Comparison of ENCODE assay signal across 25 mouse cellular contexts in genomic region chr16:70214800-70215199, GRCm38 (mm10).
A peak's percentile ranks its signal among the peaks of the same experiment; 100 is the strongest.
DNase-seq lines count a peak whose midpoint lies in the region; ATAC-seq and TF ChIP-seq lines count a peak whose summit lies in the region.
"Had no signal": no experiment of that assay in that cellular context is flagged by ENCODE, and none has a peak within 500 bp of the region (broad histone marks: within the 10 kb centered on the region; RNA-seq: fewer than 3 reads in every experiment).

No protein-coding gene starts in this region.

- H3K36me3 ChIP-seq in intestine, embryonic 14.5 days (ENCODE audit: control insufficient read depth, insufficient read depth, low read length), result no peaks in the 10 kb centered on the region
- no peaks in the 10 kb centered on the region for H3K36me3 ChIP-seq in limb, embryonic 10.5 days
- H3K36me3 ChIP-seq in limb, embryonic 14.5 days (ENCODE audit: control insufficient read depth, insufficient read depth, low read length), result no peaks in the 10 kb centered on the region
- H3K36me3 ChIP-seq: embryonic facial prominence, embryonic 15.5 days; heart, embryonic 13.5 days; hindbrain, embryonic 12.5 days had no signal

- no peak overlapping the region for H3K9ac ChIP-seq in intestine, embryonic 14.5 days (ENCODE audit: low read length)
- no peak overlapping the region for H3K9ac ChIP-seq in limb, embryonic 14.5 days (ENCODE audit: low read depth, low read length, severe bottlenecking)
- H3K9ac ChIP-seq: embryonic facial prominence, embryonic 15.5 days; heart, embryonic 13.5 days; hindbrain, embryonic 12.5 days had no signal

- no peak overlapping the region for H3K4me3 ChIP-seq in intestine, embryonic 14.5 days (ENCODE audit: low read depth, low read length)
- H3K4me3 ChIP-seq in limb, embryonic 10.5 days, result no peak overlapping the region
- no peak overlapping the region for H3K4me3 ChIP-seq in limb, embryonic 14.5 days (replicated peaks; ENCODE audit: low read length)
- H3K4me3 ChIP-seq: embryonic facial prominence, embryonic 15.5 days; erythroblast, embryonic 14.5 days; gastrocnemius, adult 2 months; heart, embryonic 13.5 days; hindbrain, embryonic 12.5 days had no signal

- DNase-seq in embryo, embryonic 9.5 days (ENCODE audit: extremely low spot score), result peak; percentile 14
- no peak for DNase-seq in embryo, embryonic 10 days (ENCODE audit: low spot score)
- no peak for DNase-seq in intestine, embryonic 14.5 days (ENCODE audit: low spot score)
- no peak for DNase-seq in limb, embryonic 10.5 days (ENCODE audit: low spot score)
- peak; percentile 30 for DNase-seq in limb, embryonic 14.5 days (ENCODE audit: low spot score)
- DNase-seq in lung, postnatal 4 days, result no peak
- no peak for DNase-seq in left cerebral cortex, postnatal 14 days (ENCODE audit: low spot score in 2 of 2)
- DNase-seq in B cell, adult 2 months, result no peak
- DNase-seq: adrenal gland, postnatal 25 days; cerebellum, adult 2 months; cerebellum, postnatal 10 days; gastrocnemius, adult 2 months; gastrocnemius, postnatal 36 days; heart, adult 11 months; heart, postnatal 36 days; kidney, adult 11 months had no signal

- 9% methylated on average over 4 of the region's 4 CpGs for WGBS in intestine, embryonic 14.5 days
- 6% methylated on average over 4 of the region's 4 CpGs for WGBS in limb, embryonic 10.5 days
- WGBS in limb, embryonic 14.5 days, result 4% methylated on average over 4 of the region's 4 CpGs

- no peak for TF ChIP-seq POLR2A in limb, embryonic 14.5 days (IDR thresholded peaks at IDR 0.05; ENCODE audit: borderline replicate concordance, extremely low read depth, insufficient read depth, insufficient read length)

- no peaks in the 10 kb centered on the region for H3K27me3 ChIP-seq in intestine, embryonic 14.5 days (replicated peaks; ENCODE audit: control insufficient read depth, insufficient read depth, low read length)
- H3K27me3 ChIP-seq in limb, embryonic 10.5 days (ENCODE audit: low read depth, poor library complexity, severe bottlenecking), result no peaks in the 10 kb centered on the region
- H3K27me3 ChIP-seq in limb, embryonic 14.5 days (ENCODE audit: control insufficient read depth, insufficient read depth, low read length), result no peaks in the 10 kb centered on the region
- H3K27me3 ChIP-seq: CH12.LX; embryonic facial prominence, embryonic 15.5 days; heart, embryonic 13.5 days; hindbrain, embryonic 12.5 days had no signal

- H3K9me3 ChIP-seq in intestine, embryonic 14.5 days (ENCODE audit: control insufficient read depth, low read length), result 0 out of 2 replicates have a peak, but pooled peaks cover 5% of the 10 kb centered on the region
- no peaks in the 10 kb centered on the region for H3K9me3 ChIP-seq in limb, embryonic 10.5 days (replicated peaks)
- no peaks in the 10 kb centered on the region for H3K9me3 ChIP-seq in limb, embryonic 14.5 days (ENCODE audit: control insufficient read depth, low read length)
- H3K9me3 ChIP-seq: embryonic facial prominence, embryonic 15.5 days; hindbrain, embryonic 12.5 days had no signal

- 0 out of 2 replicates have a peak overlapping the region, but pooled peaks have one; percentile 19 for H3K27ac ChIP-seq in intestine, embryonic 14.5 days (ENCODE audit: low read depth)
- peak overlapping the region; percentile 42; the same call in 1 of the 2 replicates for H3K27ac ChIP-seq in limb, embryonic 10.5 days
- H3K27ac ChIP-seq in limb, embryonic 14.5 days (replicated peaks; ENCODE audit: low read depth, low read length), result no peak overlapping the region
- H3K27ac ChIP-seq: embryonic facial prominence, embryonic 15.5 days; gastrocnemius, adult 2 months; heart, embryonic 13.5 days; hindbrain, embryonic 12.5 days had no signal

- ATAC-seq in intestine, embryonic 14.5 days (replicated peaks; ENCODE audit: low FRiP score, low TSS enrichment, low read depth), result no peak
- ATAC-seq in limb, embryonic 14.5 days (ENCODE audit: low FRiP score, low read depth), result 0 out of 2 replicates have a peak, but pooled peaks have one; percentile 47
- ATAC-seq: activated CD4-positive, CD25-positive, alpha-beta regulatory T cell, adult 4 months; forebrain, embryonic 16.5 days; hindbrain, embryonic 16.5 days; Patski had no signal

- intact Hi-C loops in left cerebral cortex, postnatal 14 days (cut with DNase I), result no loop called here

- H3K4me2 ChIP-seq in intestine, embryonic 14.5 days (ENCODE audit: low read length), result no peak overlapping the region
- H3K4me2 ChIP-seq in limb, embryonic 14.5 days (replicated peaks; ENCODE audit: low read depth, low read length, severe bottlenecking), result no peak overlapping the region
- H3K4me2 ChIP-seq: embryonic facial prominence, embryonic 15.5 days; heart, embryonic 13.5 days; hindbrain, embryonic 12.5 days had no signal

- no peaks in the 10 kb centered on the region for H3K4me1 ChIP-seq in intestine, embryonic 14.5 days (replicated peaks; ENCODE audit: control insufficient read depth, insufficient read depth, low read length)
- H3K4me1 ChIP-seq in limb, embryonic 10.5 days, result peaks cover 10% of the 10 kb centered on the region
- H3K4me1 ChIP-seq in limb, embryonic 14.5 days (ENCODE audit: control insufficient read depth, insufficient read depth, low read length), result peaks cover 11% of the 10 kb centered on the region; the same call in 1 of the 2 replicates
- H3K4me1 ChIP-seq: embryonic facial prominence, embryonic 15.5 days; heart, embryonic 13.5 days; hindbrain, embryonic 12.5 days had no signal

Comparison
In these comparisons a context has a peak if more than half of its experiments do, and no peak if none do; other contexts are left out.
1. DNase-seq: peak in embryo, embryonic 9.5 days (single experiment) and limb, embryonic 14.5 days (single experiment); none in embryo, embryonic 10 days (single experiment), intestine, embryonic 14.5 days (single experiment), limb, embryonic 10.5 days (single experiment), lung, postnatal 4 days (0 of 2), left cerebral cortex, postnatal 14 days (0 of 2) and B cell, adult 2 months (0 of 2).